Mouse (Mus musculus): ENCODE measurements at regions not wholly inside any gene's neighbourhood (a gene's known extent, or its start where the extent isn't known, plus 50 kb on each side); places are given as distances from the start of the nearest gene placed in this dataset.

DNA sequence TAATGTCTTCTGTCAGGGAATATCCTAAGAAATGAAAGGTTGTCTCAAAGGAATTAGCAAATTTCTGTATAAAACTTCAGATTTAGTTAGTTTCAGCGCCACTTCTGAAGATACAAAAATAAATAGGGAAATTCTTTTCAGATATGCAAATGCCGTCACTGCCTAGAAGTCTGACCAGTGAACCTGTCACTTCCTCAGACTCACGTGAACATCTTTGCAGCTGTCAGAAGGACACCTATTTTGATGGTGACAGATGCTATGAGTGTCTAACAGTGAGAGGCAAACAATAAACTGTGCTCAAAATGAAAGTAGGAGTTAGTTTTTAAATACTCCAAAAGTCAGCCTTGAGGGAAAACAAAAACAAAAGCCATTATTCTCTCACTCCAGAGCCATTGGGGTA, 57.5 kb upstream of the Igf1r start:
- DNase-seq (ENCODE audit: low spot score): no peak

DNA sequence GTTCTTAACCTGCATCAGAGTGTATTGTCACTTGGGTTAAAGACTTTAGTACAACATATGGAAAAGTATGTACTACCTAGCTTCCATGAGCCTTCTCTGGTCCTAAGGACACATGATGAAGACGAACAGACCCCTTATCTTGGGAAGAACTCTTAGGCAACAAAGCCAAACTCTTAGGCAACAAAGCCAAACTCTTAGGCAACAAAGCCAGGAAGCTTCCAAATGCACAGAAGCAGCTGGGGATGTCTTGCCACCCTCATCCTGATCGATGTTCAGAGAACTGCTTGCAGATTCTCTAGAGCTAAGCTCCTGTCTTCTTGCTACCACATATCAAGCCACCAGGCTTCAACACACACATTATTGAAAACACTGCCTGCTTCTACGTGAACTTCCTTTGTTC, 59.7 kb upstream of the Igf1r start:
- no peak for DNase-seq (ENCODE audit: low spot score)

DNA sequence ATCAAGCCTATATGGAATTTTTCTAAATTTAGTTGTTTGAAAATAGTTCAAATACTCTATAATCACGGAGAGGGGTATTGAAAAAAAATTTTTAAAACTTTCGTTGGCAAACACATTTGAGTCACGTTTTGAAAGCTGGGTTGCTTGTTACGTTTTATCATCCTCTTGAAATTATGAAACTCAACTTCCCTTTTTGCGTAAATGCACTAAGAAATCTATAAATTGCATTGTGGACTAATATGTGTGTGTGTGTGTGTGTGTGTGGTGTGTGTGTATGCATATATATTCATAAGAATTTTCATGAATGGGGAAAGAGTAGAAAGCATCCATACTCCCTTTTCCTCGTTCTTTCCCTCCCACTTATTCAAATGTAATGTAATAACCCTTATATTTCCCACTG, 69.6 kb upstream of the Igf1r start:
- no peak for DNase-seq (ENCODE audit: low spot score)

DNA sequence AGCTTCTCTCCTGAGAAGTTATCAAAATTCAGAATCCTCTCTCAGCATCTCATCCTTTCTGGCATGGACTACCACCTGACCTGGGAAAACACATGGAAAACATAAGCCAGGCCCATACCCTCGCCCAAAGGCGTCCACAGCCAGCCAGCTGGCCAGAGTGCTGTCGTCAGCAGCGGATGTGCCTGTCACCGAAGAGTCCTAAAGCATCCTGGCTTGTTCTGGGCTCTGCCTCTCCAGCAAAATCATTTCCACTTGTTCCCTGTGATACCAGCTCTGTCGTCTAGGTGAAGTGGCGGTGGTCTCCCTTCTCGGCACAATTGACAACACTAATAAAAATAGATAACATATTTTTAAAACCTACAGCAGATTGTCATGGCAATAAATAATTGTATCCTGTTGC, 70.0 kb upstream of the Igf1r start:
- DNase-seq (ENCODE audit: low spot score): no peak

DNA sequence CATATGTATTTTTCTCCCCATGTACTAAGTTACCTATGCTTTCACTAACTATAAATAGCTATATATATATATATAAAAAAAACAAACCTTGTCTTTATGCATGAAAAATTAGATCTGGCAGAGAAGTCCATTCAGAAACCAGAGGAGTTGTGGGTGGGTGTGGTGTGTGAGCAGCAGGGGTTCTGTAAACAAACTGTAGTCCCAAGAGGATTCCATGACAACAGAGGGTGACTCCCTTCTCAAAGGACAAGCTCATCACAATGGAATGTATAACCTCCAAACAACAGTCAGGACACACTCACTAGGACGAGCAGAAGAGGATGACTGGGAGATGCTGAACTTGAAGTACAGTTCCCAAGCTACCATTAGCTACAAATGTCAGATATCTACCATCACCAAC, 74.4 kb upstream of the Igf1r start:
- DNase-seq (ENCODE audit: low spot score): no peak

DNA sequence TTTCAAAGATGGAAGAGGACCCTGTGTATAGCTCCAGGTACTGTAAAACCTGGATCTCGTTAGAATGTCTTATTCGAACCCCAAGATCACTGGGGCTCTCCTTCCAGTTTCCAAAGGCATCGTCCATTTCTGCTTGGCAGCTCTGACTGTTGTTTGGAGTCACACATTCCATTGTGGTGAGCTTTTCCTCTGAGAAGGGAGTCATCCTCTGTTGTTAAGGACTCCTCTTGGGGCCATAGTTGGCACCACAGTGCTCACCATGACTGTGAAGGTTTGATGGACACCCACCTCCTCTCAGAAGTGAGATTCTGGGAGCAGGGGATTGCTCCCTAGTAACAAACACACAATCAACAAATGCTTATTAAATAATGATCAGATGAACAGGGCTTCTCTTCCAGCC, 75.0 kb upstream of the Igf1r start:
- DNase-seq (ENCODE audit: low spot score): no peak

DNA sequence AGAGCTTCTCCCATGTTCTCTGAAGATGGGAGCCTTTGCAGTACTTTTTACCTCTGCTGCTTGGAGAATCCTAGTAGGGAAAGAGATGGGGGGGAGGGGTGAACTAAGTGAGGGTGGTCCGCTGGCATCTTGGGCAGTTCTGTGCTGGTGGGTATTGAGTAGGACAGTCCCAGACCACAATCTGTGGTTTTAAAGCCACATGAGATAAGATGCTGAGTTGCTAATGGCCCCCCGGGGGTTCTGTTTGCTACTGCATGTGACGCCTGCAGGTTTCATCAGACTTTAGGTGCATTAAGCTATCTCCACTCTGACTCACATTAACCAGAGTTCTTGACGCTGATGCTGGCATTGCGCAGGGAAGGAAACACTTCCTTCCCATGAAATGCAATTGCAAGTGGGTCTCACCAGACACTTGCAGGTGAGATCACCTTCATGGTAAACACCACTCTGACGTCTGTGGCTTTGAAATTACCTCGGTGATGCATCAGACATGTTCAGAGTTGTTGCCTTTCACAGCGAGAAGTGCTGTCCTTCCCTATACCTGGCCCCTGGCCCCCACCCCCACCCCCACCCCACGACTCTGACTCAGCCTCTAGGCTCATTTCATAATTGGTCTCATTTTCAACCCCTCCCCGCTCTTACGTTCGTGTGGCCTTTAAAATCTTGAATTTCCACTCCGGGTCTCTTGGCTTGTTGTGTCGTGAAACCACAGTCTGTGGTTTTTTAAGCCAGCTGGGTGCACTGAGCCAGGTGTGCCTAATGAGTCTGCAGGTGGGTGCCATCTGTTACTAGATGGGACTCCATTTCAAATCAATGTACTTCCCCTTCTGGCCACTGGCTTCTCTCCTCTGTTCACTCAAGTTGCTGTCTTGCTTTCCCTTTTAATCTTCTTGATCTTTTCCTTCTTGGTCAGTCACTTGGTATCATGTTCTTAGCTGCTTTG, 94.8 kb upstream of the Synm start:
- DNase-seq (ENCODE audit: low spot score): no peak

DNA sequence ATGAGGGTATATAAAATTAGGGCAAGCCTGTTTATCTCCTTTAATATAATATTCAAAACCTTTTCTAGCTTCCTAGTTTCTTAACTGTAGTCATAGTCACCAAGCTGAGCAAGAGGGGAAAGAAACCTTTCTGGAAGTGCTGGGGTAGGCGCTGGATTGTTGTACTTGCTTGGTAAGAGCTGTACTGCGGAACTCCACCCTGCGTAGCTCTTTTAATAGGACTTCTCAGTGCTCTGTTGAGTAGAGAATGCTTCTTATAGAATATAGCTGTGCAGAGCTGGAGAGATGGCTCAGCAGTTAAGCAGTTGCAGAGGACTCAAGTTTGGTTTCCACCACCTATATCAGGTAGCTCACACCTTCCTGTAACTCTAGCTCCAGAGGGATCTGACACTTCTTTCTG, 93.3 kb upstream of the Synm start:
- DNase-seq (ENCODE audit: low spot score): no peak

DNA sequence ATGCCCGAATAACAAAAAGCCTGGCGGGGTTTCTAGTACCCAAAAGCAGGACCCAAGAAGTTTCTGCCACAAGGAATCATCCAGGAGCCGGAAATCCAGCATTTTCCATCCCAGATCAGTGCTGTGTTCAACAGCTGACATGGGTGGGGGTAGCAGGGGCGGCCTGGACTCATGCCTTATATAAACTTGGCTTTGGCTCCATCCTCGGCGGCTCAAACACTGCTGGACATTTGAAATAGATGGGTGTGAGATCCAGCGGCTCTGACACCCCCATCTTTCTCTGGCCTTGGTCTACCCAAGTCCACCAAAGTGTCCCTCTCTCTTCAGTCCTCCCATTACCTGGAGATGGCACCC, 89.9 kb upstream of the Synm start:
- DNase-seq (ENCODE audit: low spot score): no peak

DNA sequence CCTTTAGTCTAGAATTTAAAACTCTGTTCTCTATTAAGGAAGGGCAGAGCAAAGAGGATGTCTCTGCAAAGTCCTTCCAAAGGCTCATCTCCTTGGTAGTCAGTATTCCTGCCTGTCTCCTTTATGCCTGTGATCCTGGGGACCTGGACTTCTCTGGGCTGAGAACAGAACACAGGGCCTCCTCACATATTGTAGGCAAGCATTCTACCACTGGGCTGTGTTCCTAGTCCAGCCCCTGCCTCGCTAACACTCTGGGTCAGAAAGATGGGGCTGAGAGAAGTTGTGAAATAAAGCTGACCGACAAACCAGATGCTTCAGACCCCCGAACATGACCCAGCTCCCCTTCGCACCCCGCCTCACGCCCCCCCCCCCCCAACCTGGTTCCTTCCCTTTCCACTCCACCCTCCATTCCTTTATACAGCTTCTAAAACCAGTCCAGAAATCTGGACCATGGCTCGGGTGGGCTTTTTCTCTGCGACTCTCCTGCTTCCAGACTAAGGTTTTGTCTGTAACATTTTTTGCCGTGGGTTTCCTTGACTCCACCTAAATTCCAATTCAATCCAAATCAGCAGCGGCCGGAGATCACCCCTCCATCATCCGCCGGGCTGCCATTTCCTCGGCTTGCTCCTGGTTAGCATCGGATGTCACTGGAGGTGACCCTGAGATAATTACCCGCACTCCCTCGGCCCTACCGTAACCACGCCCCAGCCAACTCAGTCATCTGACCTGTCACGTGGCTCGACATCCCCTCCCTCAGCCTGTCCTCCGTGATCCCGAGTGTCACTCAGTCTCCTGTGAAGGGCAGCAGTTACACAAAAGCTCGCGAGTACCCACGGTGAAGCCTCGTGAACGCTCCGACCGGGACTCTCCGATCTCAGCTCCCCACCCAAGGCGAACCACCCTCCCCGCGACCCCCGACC, 89.3 kb upstream of the Synm start:
- peak; percentile 83 for DNase-seq (ENCODE audit: low spot score)

DNA sequence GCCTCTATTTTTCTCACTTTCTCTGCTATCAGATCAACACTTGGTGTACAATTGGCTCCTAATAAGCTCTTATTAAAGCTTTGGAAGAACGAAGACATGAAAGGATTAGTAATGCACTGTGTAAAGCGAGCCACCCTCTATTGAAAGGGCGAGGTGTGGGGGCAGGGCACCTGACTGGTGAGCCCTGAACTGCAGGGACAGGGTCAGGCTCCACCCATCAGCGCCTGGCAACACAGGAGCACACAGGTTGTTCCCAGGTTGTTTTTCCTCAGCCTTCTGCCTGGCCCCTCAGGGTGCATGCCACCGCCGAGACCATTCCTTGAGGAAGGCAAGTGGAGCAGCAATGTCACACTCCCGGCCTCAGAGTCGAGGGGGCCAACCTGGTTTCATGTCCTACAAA, 87.3 kb upstream of the Synm start:
- DNase-seq (ENCODE audit: low spot score): no peak

DNA sequence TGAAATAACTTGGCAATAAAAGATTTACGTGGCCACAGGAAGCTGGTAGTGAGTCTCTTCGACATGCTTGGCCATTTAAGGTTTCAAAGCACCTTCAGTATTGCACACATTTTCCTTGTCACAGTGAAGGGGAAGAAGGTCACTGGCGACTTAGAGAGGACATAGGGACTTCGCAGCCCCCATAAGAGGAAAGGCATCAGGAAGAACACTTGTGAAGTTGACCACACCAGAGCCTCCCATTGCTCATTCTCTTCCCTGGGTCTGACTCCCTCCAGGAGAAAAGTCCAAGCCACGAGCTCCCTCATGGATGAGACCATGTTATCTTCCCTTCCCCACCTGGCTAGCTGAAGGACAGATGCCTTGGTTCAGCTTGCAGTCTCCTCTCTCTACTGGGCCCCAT, 77.4 kb upstream of the Synm start:
- no peak for DNase-seq (ENCODE audit: low spot score)

DNA sequence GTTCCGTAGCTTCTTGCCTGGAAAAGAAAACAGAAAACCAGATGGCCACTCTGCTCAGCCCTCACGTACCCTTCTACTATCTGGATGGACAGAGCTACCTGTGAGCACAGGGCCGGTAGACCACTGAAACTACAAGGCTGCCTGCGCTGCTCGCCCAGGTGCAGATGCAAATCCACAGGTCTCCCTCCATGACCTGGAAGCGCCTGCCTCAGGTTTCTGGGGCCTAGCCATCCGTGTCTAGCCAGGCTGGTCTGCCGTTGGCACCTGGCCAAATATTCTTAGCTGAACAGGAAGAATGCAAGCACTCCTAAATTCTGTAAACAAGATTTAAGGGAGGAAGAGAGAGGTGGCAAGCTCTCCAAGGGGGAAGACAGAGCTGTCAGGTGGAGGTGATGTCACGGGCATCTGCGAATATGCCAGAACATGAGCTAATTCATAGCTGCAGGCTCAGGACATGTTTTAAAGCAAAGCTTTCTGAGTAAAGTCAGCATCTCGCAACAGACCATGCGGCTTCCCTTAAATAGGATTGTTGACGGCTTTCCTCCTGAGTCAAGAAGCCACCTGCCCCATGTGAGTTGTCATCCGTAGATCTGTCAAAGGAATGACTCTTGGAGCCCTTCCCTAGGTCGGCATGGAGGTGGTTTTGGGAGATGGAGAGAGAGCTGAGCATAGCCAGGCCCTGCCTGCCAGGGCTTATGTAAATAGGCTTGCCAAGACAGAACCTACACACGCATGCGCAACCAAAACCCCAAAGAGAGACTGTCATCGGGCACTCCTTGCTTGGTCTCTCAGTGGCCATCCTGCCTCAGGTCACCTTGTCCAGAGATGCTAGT, 76.8 kb upstream of the Synm start:
- no peak for DNase-seq (ENCODE audit: low spot score)

DNA sequence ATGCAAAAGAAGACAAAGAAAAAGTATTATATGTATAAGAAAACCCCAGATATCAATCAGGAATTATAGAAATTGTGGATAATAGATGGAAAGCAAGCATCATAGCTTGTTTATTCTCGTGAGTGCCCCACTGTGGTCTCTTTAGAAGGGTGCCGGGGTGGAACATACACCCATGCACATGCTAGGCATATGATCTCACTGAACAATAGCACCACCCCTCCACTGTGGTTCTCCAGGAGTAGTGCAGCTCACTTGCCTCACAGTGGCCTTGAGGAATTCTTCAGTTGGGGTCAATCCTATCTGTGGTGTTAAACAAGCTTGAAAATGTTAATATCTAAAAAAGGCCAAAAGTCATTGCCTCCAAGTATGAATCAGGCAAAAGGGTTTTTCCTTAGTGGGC, 72.2 kb upstream of the Synm start:
- DNase-seq (ENCODE audit: low spot score): peak; percentile 18

DNA sequence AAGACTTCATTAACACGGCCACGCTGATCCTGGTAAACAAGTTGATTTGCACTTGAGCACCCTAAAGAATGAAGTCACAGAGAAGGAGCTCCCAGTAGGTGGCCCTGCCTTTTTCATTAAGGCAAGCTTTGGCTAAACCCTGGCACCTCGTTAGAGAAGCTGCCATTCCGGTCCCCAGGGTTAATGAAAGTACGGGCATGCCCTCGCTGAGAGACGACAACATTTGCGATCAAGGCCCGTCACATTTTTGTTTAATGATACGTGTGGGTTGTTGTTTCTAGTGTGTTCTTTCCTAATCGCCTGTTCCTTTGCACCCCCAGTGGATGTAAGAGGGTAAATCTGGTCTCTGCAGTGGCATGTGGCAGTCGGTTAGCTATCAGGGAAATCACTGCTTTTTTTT, 67.8 kb upstream of the Synm start:
- DNase-seq (ENCODE audit: low spot score): no peak

DNA sequence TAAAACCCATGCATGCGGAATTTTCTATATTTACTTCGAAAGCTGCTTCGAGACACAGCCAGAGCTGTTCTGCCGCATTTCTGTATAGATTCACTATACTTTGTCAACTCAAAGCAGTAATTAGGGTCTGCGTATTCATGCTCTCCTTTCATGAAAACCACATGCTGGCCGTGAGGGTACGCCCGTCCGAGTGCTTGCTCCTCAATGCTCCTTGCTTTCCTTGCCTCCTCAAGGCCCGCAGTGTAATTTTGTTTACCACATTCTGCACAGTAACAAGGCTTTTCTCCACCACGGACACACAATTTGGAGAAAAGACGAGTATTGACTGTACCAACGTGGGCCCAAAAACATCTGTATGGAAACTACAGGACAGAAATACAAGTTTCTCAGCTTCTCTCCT, 67.4 kb upstream of the Synm start:
- no peak for DNase-seq (ENCODE audit: low spot score)

DNA sequence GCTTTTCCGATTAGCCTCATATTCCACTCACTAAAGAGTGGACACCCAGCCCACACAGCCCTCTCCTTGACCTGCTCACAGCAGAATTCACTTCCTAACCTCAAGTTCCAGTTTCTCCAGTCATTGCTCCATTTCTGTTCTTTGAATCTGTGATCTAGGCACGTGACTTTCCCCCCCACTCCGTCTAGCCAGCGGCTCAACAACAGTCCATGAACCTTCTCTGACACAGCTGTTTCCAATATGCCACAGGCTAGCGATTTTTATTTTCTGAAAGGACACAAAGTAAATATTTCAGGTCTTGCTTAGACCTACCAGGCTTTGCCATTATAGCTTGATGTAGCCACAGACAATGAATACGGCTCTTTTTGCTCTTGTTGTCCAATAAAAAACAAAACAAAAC, 66.8 kb upstream of the Synm start:
- DNase-seq (ENCODE audit: low spot score): no peak

DNA sequence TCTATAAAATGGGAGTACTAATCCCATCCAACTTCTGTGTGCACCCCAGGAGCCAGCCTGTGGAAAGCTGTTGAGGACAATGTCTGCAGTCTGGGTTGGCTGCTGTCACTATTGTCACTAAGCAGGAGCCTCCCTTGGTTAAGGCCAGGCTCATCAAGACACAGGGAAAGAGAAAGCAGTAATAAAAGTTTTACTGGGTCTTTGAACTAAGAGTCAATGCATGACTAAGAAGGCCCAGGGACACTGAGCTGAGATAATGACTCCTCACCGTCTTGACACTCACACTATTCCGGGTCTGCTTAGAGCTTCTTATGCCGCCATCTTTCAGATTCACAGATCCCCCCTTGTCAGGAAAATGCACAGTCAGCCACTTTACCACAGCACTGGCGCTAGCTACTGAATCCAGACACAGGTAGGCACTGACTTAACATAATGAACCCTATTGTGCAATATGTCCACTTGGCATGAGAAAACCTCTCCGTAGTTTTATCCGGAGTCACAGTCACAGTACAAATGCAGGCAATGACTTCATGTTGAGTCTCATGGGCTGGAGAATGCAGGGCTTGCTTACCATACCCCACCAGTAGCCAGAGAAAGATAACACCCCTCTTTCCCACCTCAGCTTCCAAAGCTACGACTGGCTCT, 66.2 kb upstream of the Synm start:
- no peak for DNase-seq (ENCODE audit: low spot score)

DNA sequence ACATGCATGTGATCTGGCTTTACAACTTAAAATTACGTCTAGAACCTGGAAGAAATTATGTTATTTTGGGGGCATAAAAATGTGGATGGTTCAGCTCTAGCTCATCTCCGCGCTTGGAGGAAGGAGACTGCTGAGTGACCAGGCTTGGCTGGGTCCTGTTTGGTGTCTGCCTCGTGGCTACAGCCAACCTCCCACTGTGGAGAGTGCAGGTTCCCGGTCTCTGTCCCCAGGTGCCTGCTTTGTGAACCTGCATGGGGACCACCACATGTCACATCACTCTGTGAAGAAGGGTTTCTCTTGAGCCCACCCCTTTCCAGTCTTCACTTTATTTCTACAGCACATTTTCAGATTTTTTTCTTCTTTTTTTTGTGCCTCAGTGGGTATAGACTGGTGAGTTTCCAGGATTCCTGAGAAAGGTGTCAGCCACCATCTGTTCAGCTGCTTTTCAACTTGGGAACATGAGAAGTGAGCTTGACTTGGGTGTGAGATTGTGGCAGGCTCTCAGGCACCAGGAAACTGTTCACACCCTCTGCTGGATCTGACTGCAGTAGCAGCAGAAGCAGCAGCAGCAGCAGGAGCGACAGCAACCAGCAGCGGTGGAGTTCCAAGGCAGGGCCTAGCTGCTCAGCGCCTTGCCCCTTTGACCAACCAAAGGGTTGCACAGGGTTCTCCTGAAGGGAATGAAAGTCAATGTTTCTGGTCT, 64.6 kb upstream of the Synm start:
- DNase-seq (ENCODE audit: low spot score): no peak

DNA sequence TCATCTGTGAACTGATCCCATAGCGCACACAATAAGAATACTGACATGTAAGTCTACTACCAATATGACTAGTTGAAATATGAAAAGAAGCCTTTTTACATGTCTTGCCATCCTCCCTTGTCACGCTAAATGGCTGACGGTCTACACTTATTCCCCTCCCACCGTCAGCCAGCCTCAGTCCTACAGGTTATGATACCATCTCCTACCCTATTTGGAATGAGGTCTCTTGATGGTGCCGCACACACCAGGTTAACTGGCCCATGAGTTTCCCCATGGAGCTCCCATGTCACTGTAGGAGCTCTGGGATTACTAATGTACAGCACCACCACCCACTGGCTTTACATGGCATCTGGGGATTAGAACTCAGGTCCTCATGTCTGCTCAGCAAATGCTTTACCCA, 60.0 kb upstream of the Synm start:
- no peak for DNase-seq (ENCODE audit: low spot score)

DNA sequence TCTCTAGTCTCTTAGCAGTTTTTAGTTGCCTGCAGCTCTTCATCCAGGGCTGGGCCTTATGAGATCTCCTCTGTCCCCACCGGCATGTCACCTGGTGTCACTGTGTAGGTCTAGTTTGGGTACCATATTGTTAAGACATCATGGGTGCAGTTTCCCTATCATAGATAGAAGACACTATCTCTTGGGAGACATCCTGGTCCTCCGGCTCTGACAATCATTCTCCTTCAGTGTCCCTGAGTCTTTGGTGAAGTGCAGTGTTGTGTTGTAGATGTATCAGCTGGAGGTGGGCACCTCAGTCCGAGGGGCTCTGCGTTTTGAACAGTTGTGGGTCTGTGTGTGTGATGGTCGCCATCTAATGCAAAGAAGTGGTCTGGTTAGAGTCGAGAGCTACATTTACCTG, 58.0 kb upstream of the Synm start:
- DNase-seq (ENCODE audit: low spot score): no peak
